ENCODE assay signal across 8 mouse cellular contexts in the genomic region with DNA sequence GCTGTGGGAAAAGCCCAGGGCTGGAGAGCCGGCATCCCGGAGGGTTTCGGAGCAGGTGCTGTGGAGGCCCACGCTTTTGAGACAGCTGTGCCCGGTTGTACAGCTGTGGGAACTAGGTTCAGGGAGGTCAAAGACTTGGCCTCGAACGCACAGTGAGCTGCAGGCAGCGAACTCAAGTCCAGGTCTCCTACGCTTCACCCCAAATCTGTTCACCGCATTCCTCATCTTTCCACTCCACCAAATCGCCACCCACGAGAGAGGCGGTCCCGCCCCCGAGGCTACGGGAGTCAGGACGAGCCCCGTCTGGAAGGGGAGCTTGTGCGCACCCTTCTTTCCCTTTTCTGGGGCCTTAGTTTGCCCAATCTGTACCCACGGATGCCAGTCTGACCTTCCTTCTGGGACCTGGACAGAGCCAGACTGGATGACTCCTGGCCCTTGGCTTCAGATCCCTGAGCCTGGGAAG. TPM values are rescaled to one million over a fixed set of nuclear protein-coding genes. Genes with fewer than 3 reads are reported as not detected.
DNase-seq lines count a peak whose midpoint lies in the region; ATAC-seq lines count a peak whose summit lies in the region.

No protein-coding gene starts in this region.

- no peaks in the 10 kb centered on the region for H3K36me3 ChIP-seq in embryonic facial prominence, embryonic 11.5 days (replicated peaks; ENCODE audit: control insufficient read depth, insufficient read depth, low read depth, low read length)
- H3K36me3 ChIP-seq in hindbrain, embryonic 14.5 days (replicated peaks; ENCODE audit: control insufficient read depth, insufficient read depth) = no peaks in the 10 kb centered on the region
- 0 out of 2 replicates have a peak, but pooled peaks cover 11% of the 10 kb centered on the region for H3K36me3 ChIP-seq in liver, embryonic 15.5 days (replicated peaks)
- peaks cover 13% of the 10 kb centered on the region; the same call in 1 of the 2 replicates for H3K36me3 ChIP-seq in neural tube, embryonic 13.5 days

- under 1% methylated on average over 20 of the region's 20 CpGs for WGBS in embryonic facial prominence, embryonic 11.5 days
- WGBS in hindbrain, embryonic 14.5 days = 2% methylated on average over 20 of the region's 20 CpGs
- under 1% methylated on average over 20 of the region's 20 CpGs for WGBS in liver, embryonic 15.5 days (ENCODE audit: insufficient replicate concordance)
- 2% methylated on average over 20 of the region's 20 CpGs for WGBS in neural tube, embryonic 13.5 days

- peak overlapping the region; percentile 88 for H3K4me2 ChIP-seq in embryonic facial prominence, embryonic 11.5 days (ENCODE audit: low read depth, low read length)
- peak overlapping the region; percentile 94 for H3K4me2 ChIP-seq in hindbrain, embryonic 14.5 days (replicated peaks)
- H3K4me2 ChIP-seq in liver, embryonic 15.5 days = peak overlapping the region; percentile 88
- H3K4me2 ChIP-seq in neural tube, embryonic 13.5 days = peak overlapping the region; percentile 93

- H3K27ac ChIP-seq in embryonic facial prominence, embryonic 11.5 days (replicated peaks; ENCODE audit: low read depth, low read length) = peak overlapping the region; percentile 16; the same call in 1 of the 2 replicates
- H3K27ac ChIP-seq in hindbrain, embryonic 14.5 days = peak overlapping the region; percentile 84
- peak overlapping the region; percentile 80 for H3K27ac ChIP-seq in liver, embryonic 15.5 days (replicated peaks)
- H3K27ac ChIP-seq in neural tube, embryonic 13.5 days (replicated peaks) = peak overlapping the region; percentile 92

- H3K9me3 ChIP-seq in embryonic facial prominence, embryonic 11.5 days (replicated peaks; ENCODE audit: control insufficient read depth, low read length) = no peaks in the 10 kb centered on the region
- H3K9me3 ChIP-seq in hindbrain, embryonic 14.5 days (ENCODE audit: control insufficient read depth, low read length) = no peaks in the 10 kb centered on the region
- H3K9me3 ChIP-seq in liver, embryonic 15.5 days (replicated peaks) = no peaks in the 10 kb centered on the region
- H3K9me3 ChIP-seq in neural tube, embryonic 13.5 days = no peaks in the 10 kb centered on the region

- H3K4me1 ChIP-seq in embryonic facial prominence, embryonic 11.5 days (ENCODE audit: control insufficient read depth, insufficient read depth, low read length) = peaks cover 2% of the 10 kb centered on the region; the same call in 1 of the 2 replicates
- H3K4me1 ChIP-seq in hindbrain, embryonic 14.5 days (replicated peaks; ENCODE audit: control insufficient read depth, insufficient read depth, low read length) = peaks cover 25% of the 10 kb centered on the region
- peaks cover 32% of the 10 kb centered on the region for H3K4me1 ChIP-seq in liver, embryonic 15.5 days (replicated peaks)
- H3K4me1 ChIP-seq in neural tube, embryonic 13.5 days (replicated peaks) = peaks cover 31% of the 10 kb centered on the region

- peak overlapping the region; percentile 68 for H3K4me3 ChIP-seq in embryonic facial prominence, embryonic 11.5 days (ENCODE audit: low read depth, low read length)
- H3K4me3 ChIP-seq in hindbrain, embryonic 14.5 days (replicated peaks; ENCODE audit: low read length) = peak overlapping the region; percentile 76
- peak overlapping the region; percentile 71 for H3K4me3 ChIP-seq in liver, embryonic 15.5 days (replicated peaks)
- H3K4me3 ChIP-seq in neural tube, embryonic 13.5 days = peak overlapping the region; percentile 86

- H3K27me3 ChIP-seq in embryonic facial prominence, embryonic 11.5 days (ENCODE audit: control insufficient read depth, insufficient read depth, low read length) = no peaks in the 10 kb centered on the region
- H3K27me3 ChIP-seq in hindbrain, embryonic 14.5 days (ENCODE audit: control insufficient read depth, insufficient read depth, low read length) = no peaks in the 10 kb centered on the region
- no peaks in the 10 kb centered on the region for H3K27me3 ChIP-seq in liver, embryonic 15.5 days
- H3K27me3 ChIP-seq in neural tube, embryonic 13.5 days = no peaks in the 10 kb centered on the region

- ATAC-seq in embryonic facial prominence, embryonic 11.5 days (replicated peaks; ENCODE audit: insufficient number of reproducible peaks, low FRiP score, low TSS enrichment, low read depth) = peak; percentile 44; the same call in 1 of the 2 replicates
- peak; percentile 0 for ATAC-seq in hindbrain, embryonic 14.5 days (ENCODE audit: low FRiP score)
- ATAC-seq in liver, embryonic 15.5 days (ENCODE audit: insufficient read depth) = peak; percentile 45
- ATAC-seq in neural tube, embryonic 13.5 days (ENCODE audit: low read depth) = peak; percentile 41

- DNase-seq in left cerebral cortex, adult 11 months (ENCODE audit: low spot score) = peak; percentile 36
- DNase-seq in left cerebral cortex, postnatal 4 days = no peak
- peak; percentile 82 for DNase-seq in Muller cell, postnatal 12 days (ENCODE audit: inconsistent ontology term)
- peak; percentile 30 for DNase-seq in embryonic facial prominence, embryonic 11.5 days (ENCODE audit: low spot score)
- DNase-seq in hindbrain, embryonic 14.5 days (ENCODE audit: low spot score) = no peak
- no peak for DNase-seq in urinary bladder, postnatal 25 days (ENCODE audit: low spot score)

- intact Hi-C loops in left cerebral cortex, postnatal 4 days (cut with DNase I) = no loop called here

- peak overlapping the region; percentile 72 for H3K9ac ChIP-seq in embryonic facial prominence, embryonic 11.5 days (replicated peaks; ENCODE audit: low read length)
- peak overlapping the region; percentile 76 for H3K9ac ChIP-seq in hindbrain, embryonic 14.5 days
- H3K9ac ChIP-seq in liver, embryonic 15.5 days = peak overlapping the region; percentile 66
- peak overlapping the region; percentile 91 for H3K9ac ChIP-seq in neural tube, embryonic 13.5 days

RNA-seq across cellular contexts. Expression of gene Rnf185, which starts 0.4 kb away (rescaled TPM):
- 10 to 100 TPM; 23.5 to 24.7 TPM for total RNA-seq in left cerebral cortex, postnatal 4 days (2021)
- polyA plus RNA-seq in embryonic facial prominence, embryonic 11.5 days (2014; fragmentation: Nextera tagmentation; extraction: Ambion mirVana) = 48.1 and 50.7 TPM in 2 replicates
- 46.3 and 50.6 TPM in 2 replicates for polyA plus RNA-seq in hindbrain, embryonic 14.5 days (2014; fragmentation: Nextera tagmentation; extraction: Ambion mirVana)
- polyA plus RNA-seq in liver, embryonic 15.5 days (2015; fragmentation: Nextera tagmentation; extraction: Ambion mirVana) = 7.5 and 9.2 TPM in 2 replicates
- 40.8 and 41.8 TPM in 2 replicates for polyA plus RNA-seq in neural tube, embryonic 13.5 days (2015; fragmentation: Nextera tagmentation; extraction: Ambion mirVana)

RNA-seq across cellular contexts. Expression of gene Pla2g3, which starts 36.4 kb away (rescaled TPM):
- total RNA-seq in left cerebral cortex, postnatal 4 days (2021) = 10 to 100 TPM; 14.6 to 15.4 TPM
- 0.41 and 0.45 TPM in 2 replicates for polyA plus RNA-seq in embryonic facial prominence, embryonic 11.5 days (2014; fragmentation: Nextera tagmentation; extraction: Ambion mirVana)
- 0.67 and 0.81 TPM in 2 replicates for polyA plus RNA-seq in hindbrain, embryonic 14.5 days (2014; fragmentation: Nextera tagmentation; extraction: Ambion mirVana)
- 0.06 and 0.07 TPM in 2 replicates for polyA plus RNA-seq in liver, embryonic 15.5 days (2015; fragmentation: Nextera tagmentation; extraction: Ambion mirVana)
- 0.58 and 0.61 TPM in 2 replicates for polyA plus RNA-seq in neural tube, embryonic 13.5 days (2015; fragmentation: Nextera tagmentation; extraction: Ambion mirVana)

RNA-seq across cellular contexts. Expression of gene Limk2, which starts 42.7 kb away (rescaled TPM):
- 100 to 1,000 TPM; 135 to 140 TPM for total RNA-seq in left cerebral cortex, postnatal 4 days (2021)
- polyA plus RNA-seq in embryonic facial prominence, embryonic 11.5 days (2014; fragmentation: Nextera tagmentation; extraction: Ambion mirVana) = 47.3 and 55.9 TPM in 2 replicates
- 146 and 148 TPM in 2 replicates for polyA plus RNA-seq in hindbrain, embryonic 14.5 days (2014; fragmentation: Nextera tagmentation; extraction: Ambion mirVana)
- 7.6 and 9.0 TPM in 2 replicates for polyA plus RNA-seq in liver, embryonic 15.5 days (2015; fragmentation: Nextera tagmentation; extraction: Ambion mirVana)
- 128 and 143 TPM in 2 replicates for polyA plus RNA-seq in neural tube, embryonic 13.5 days (2015; fragmentation: Nextera tagmentation; extraction: Ambion mirVana)

RNA-seq across cellular contexts. Expression of gene Inpp5j, which starts 52.9 kb away (rescaled TPM):
- total RNA-seq in left cerebral cortex, postnatal 4 days (2021) = 10 to 100 TPM; 15.5 to 20.3 TPM
- 0.32 and 0.39 TPM in 2 replicates for polyA plus RNA-seq in embryonic facial prominence, embryonic 11.5 days (2014; fragmentation: Nextera tagmentation; extraction: Ambion mirVana)
- 5.7 and 6.9 TPM in 2 replicates for polyA plus RNA-seq in hindbrain, embryonic 14.5 days (2014; fragmentation: Nextera tagmentation; extraction: Ambion mirVana)
- polyA plus RNA-seq in liver, embryonic 15.5 days (2015; fragmentation: Nextera tagmentation; extraction: Ambion mirVana) = 0.89 and 0.90 TPM in 2 replicates
- polyA plus RNA-seq in neural tube, embryonic 13.5 days (2015; fragmentation: Nextera tagmentation; extraction: Ambion mirVana) = 3.9 and 4.3 TPM in 2 replicates

Comparison
In these comparisons a context has a peak if more than half of its experiments do, and no peak if none do; other contexts are left out.
1. DNase-seq: peak in left cerebral cortex, adult 11 months (single experiment), Muller cell, postnatal 12 days (single experiment) and embryonic facial prominence, embryonic 11.5 days (single experiment); none in left cerebral cortex, postnatal 4 days (single experiment), hindbrain, embryonic 14.5 days (single experiment) and urinary bladder, postnatal 25 days (single experiment).
2. H3K27ac ChIP-seq: peak in every context shown above with its lines; median percentile 92 in neural tube, embryonic 13.5 days; 84 in hindbrain, embryonic 14.5 days; 80 in liver, embryonic 15.5 days; 16 in embryonic facial prominence, embryonic 11.5 days.
3. Peak in every context shown above with its lines, with median percentiles within 50 percentile points of each other: ATAC-seq, H3K4me2 ChIP-seq, H3K4me3 ChIP-seq and H3K9ac ChIP-seq.